Mouse (Mus musculus): Measurements from ENCODE around the gene Vps26b. TPM values are rescaled to one million over a fixed set of nuclear protein-coding genes. Genes with fewer than 3 reads are reported as not detected.

Gene Vps26b
- polyA plus RNA-seq, 1 experiment from 2014 or later: 18.0 TPM

GRCm38 (mm10) chr9:26985668-26986277 is 44.1 kb downstream of the Vps26b start:
- 75% methylated on average over 6 of the region's 6 CpGs for WGBS
- H3K27ac ChIP-seq (replicated peaks): no peak overlapping the region; the same call in 1 of the 2 replicates
- no peak overlapping the region for H3K4me3 ChIP-seq (ENCODE audit: low read depth, low read length)
- peak; percentile 44 for DNase-seq (ENCODE audit: low spot score)
- peak; percentile 81 for ATAC-seq (ENCODE audit: low FRiP score, low TSS enrichment)
- no peak overlapping the region for H3K4me2 ChIP-seq (replicated peaks; ENCODE audit: low read depth)
- TF ChIP-seq CTCF (IDR thresholded peaks at IDR 0.05; ENCODE audit: low read depth) (no peak), EP300 (optimal IDR thresholded peaks at IDR 0.05) (no peak)
- no peak overlapping the region for H3K9ac ChIP-seq (ENCODE audit: low read length)
- no peaks in the 10 kb centered on the region for H3K4me1 ChIP-seq (replicated peaks; ENCODE audit: control insufficient read depth, insufficient read depth)
- no peaks in the 10 kb centered on the region for H3K9me3 ChIP-seq (ENCODE audit: control insufficient read depth, low read length)
- H3K36me3 ChIP-seq (ENCODE audit: control insufficient read depth, insufficient read depth, low read length): peaks cover 16% of the 10 kb centered on the region; the same call in 1 of the 2 replicates
- H3K27me3 ChIP-seq (ENCODE audit: control insufficient read depth, insufficient read depth, low read length): no peaks in the 10 kb centered on the region

- no peak for DNase-seq (ENCODE audit: low spot score)
- Histone ChIP-seq H3K9me3 (ENCODE audit: control insufficient read depth, low read length) (no peaks in the 10 kb centered on the region), H3K4me2 (replicated peaks; ENCODE audit: low read depth) (no peak overlapping the region), H3K9ac (ENCODE audit: low read length) (no peak overlapping the region), H3K4me3 (ENCODE audit: low read depth, low read length) (no peak overlapping the region), H3K27me3 (ENCODE audit: control insufficient read depth, insufficient read depth, low read length) (no peaks in the 10 kb centered on the region), H3K27ac (replicated peaks) (no peak overlapping the region), H3K4me1 (replicated peaks; ENCODE audit: control insufficient read depth, insufficient read depth) (no peaks in the 10 kb centered on the region), H3K36me3 (ENCODE audit: control insufficient read depth, insufficient read depth, low read length) (peaks cover 20% of the 10 kb centered on the region)
- 64% methylated on average over 2 of the region's 2 CpGs for whole genome bisulfite sequencing
- no peak for TF ChIP-seq CTCF (IDR thresholded peaks at IDR 0.05; ENCODE audit: low read depth)
- no peak for TF ChIP-seq EP300 (optimal IDR thresholded peaks at IDR 0.05)
- no peak; the same call in 1 of the 2 replicates for ATAC-seq (ENCODE audit: low FRiP score, low TSS enrichment)
Observed at GRCm38 (mm10) chr9:26985090-26985613, 44.7 kb downstream of the Vps26b start.

- Histone ChIP-seq H3K4me3 (ENCODE audit: low read depth, low read length) (no peak overlapping the region), H3K9me3 (ENCODE audit: control insufficient read depth, low read length) (no peaks in the 10 kb centered on the region), H3K4me2 (replicated peaks; ENCODE audit: low read depth) (no peak overlapping the region), H3K27me3 (ENCODE audit: control insufficient read depth, insufficient read depth, low read length) (no peaks in the 10 kb centered on the region), H3K4me1 (replicated peaks; ENCODE audit: control insufficient read depth, insufficient read depth) (no peaks in the 10 kb centered on the region), H3K9ac (ENCODE audit: low read length) (no peak overlapping the region), H3K27ac (replicated peaks) (no peak overlapping the region), H3K36me3 (ENCODE audit: control insufficient read depth, insufficient read depth, low read length) (peaks cover 29% of the 10 kb centered on the region)
- no peak for DNase-seq (ENCODE audit: low spot score)
- WGBS: 85% methylated on average over 3 of the region's 3 CpGs
- TF ChIP-seq CTCF (IDR thresholded peaks at IDR 0.05; ENCODE audit: low read depth) (no peak), EP300 (optimal IDR thresholded peaks at IDR 0.05) (no peak)
- no peak for ATAC-seq (ENCODE audit: low FRiP score, low TSS enrichment)
Observed at GRCm38 (mm10) chr9:26978776-26979175, 51.1 kb downstream of the Vps26b start.

GRCm38 (mm10) chr9:26977754-26978153 is 52.1 kb downstream of the Vps26b start:
- Histone ChIP-seq H3K4me2 (replicated peaks; ENCODE audit: low read depth) (no peak overlapping the region), H3K9me3 (ENCODE audit: control insufficient read depth, low read length) (no peaks in the 10 kb centered on the region), H3K9ac (ENCODE audit: low read length) (no peak overlapping the region), H3K36me3 (ENCODE audit: control insufficient read depth, insufficient read depth, low read length) (peaks cover 27% of the 10 kb centered on the region), H3K27me3 (ENCODE audit: control insufficient read depth, insufficient read depth, low read length) (no peaks in the 10 kb centered on the region), H3K4me3 (ENCODE audit: low read depth, low read length) (no peak overlapping the region), H3K27ac (replicated peaks) (no peak overlapping the region), H3K4me1 (replicated peaks; ENCODE audit: control insufficient read depth, insufficient read depth) (no peaks in the 10 kb centered on the region)
- ATAC-seq (ENCODE audit: low FRiP score, low TSS enrichment): no peak
- TF ChIP-seq EP300 (optimal IDR thresholded peaks at IDR 0.05) (no peak), CTCF (IDR thresholded peaks at IDR 0.05; ENCODE audit: low read depth) (peak; percentile 38; the same call in 1 of the 2 replicates)
- no peak for DNase-seq (ENCODE audit: low spot score)
- whole genome bisulfite sequencing: 91% methylated on average over 9 of the region's 9 CpGs

Other genes with a start within 250 kb of the Vps26b start
- gene Glb1l2, start 223.6 kb downstream of the Vps26b start, polyA plus RNA-seq (2015; fragmentation: Nextera tagmentation; extraction: Ambion mirVana): 10.2 and 10.3 TPM in 2 replicates
- 0.13 and 0.17 TPM in 2 replicates for gene Glb1l3, start 169.2 kb downstream of the Vps26b start, polyA plus RNA-seq (2015; fragmentation: Nextera tagmentation; extraction: Ambion mirVana)
- gene Gm1110, start 107.0 kb downstream of the Vps26b start, polyA plus RNA-seq (2015; fragmentation: Nextera tagmentation; extraction: Ambion mirVana): 3.8 and 3.9 TPM in 2 replicates
- gene Acad8, start 30.5 kb downstream of the Vps26b start, polyA plus RNA-seq (2015; fragmentation: Nextera tagmentation; extraction: Ambion mirVana): 37.8 and 42.9 TPM in 2 replicates
- 94.3 and 106 TPM in 2 replicates for gene Thyn1, start 30.4 kb downstream of the Vps26b start, polyA plus RNA-seq (2015; fragmentation: Nextera tagmentation; extraction: Ambion mirVana)
- gene Ncapd3, start 110 bp upstream of the Vps26b start, polyA plus RNA-seq (2015; fragmentation: Nextera tagmentation; extraction: Ambion mirVana): 6.8 and 7.5 TPM in 2 replicates
- 28.8 and 30.8 TPM in 2 replicates for gene Jam3, start 125.4 kb upstream of the Vps26b start, polyA plus RNA-seq (2015; fragmentation: Nextera tagmentation; extraction: Ambion mirVana)